Mouse (Mus musculus) ovary, postnatal 14 days (tissue): ENCODE data around the gene Depdc1b.

Source experiments
- DNase-seq: peaks from one replicate; pipeline ENCODE4 v3.0.0; 2022; ENCODE audit warnings: low spot score

The Depdc1b gene

DNA sequence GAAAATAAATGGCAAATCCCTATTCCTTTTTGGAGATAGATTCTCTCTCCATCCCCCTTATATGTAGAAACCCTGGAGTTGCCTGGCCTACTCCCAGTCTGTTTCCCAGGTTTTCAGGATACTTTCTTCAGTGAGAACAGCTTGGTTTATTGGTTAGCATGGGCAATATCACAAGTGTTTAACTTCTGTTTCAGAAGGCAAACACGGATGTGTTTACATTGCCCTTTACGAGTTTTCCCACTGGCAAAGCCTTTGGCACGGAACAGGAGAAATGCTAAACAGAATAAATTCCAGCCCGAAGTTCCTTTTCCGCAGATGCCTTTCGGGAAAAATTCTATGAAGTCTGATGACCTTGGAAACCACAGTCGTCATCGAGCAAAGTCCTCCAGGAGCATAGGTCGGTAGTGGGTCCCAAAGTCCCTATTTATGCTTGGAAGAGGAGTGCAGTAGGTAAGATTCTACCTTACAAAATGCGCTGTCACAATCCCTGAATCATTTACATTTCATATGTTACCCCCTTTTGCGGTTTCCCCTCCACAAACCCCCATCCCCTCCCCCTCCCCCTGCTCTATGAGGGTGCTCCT, 132.3 kb downstream of the Depdc1b start:
- DNase-seq, result no peak

DNA sequence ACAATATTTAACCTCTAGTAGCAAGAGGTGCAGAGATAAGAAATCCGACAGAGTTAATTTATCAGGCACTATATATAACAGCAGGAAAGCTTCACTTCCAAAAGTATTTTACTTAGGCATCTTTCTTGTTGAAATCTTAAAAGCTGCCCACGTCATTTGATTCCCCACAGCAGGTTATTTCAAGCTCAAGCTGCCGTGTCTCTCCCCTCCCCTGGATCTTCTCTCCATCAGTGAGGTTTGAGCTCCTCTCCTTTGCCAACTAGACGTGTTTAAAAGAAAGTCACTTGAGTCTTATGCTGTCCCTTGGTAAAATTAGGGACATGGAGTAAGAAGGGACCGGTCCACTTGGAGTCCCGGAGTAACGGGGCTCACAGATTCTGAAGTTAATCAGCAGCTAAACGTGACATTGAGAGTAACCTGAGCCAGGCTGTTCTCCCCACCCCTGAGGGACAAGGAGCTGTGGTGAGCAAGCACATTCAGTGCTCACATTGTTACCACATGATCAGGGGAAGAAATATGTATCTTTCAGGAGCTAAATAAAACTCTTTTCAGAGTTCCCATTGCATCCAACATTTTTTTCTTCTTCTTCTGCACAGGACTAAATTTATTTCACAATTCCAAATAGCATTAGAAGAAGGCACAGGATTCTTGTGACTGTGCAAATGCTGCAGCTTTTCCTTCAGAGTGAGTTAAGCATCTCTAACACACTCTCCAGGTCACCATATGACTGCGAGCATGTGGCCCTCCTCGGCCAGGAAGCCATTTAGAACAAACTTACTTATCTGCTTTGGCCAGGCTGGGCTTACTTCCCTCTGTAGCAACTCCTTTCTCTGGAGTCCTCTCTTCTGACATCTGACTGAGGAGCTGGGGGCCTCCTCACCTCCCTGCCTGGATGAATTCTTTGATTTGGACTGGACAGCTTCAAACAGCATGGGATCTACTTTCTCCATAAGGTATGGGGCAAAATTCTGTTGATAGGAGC, 133.3 kb downstream of the Depdc1b start, which contains the start of gene Pde4d:
Gene Pde4d, plus strand, starts transcription at position 833 of the 982 bp plus-strand sequence.
- no peak for DNase-seq

DNA sequence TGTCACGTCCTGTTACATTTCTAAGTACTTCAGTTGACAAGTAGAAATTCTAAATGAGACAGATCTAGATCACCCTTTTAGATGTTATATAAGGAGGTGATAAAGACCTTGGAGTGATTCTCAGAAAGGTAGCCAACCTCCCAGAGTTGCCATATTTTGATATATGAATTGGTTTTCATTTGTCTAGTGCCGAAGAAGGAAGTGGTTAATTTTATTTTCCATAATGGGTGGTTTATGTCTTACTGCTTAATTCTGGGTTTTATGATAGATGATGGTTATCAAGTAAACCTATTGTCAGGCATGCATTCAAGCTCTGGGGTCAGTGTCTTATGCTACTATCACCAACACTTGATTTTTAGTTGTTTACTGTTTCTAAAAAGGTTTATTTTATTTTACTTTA, 135.0 kb downstream of the Depdc1b start:
- no peak for DNase-seq

DNA sequence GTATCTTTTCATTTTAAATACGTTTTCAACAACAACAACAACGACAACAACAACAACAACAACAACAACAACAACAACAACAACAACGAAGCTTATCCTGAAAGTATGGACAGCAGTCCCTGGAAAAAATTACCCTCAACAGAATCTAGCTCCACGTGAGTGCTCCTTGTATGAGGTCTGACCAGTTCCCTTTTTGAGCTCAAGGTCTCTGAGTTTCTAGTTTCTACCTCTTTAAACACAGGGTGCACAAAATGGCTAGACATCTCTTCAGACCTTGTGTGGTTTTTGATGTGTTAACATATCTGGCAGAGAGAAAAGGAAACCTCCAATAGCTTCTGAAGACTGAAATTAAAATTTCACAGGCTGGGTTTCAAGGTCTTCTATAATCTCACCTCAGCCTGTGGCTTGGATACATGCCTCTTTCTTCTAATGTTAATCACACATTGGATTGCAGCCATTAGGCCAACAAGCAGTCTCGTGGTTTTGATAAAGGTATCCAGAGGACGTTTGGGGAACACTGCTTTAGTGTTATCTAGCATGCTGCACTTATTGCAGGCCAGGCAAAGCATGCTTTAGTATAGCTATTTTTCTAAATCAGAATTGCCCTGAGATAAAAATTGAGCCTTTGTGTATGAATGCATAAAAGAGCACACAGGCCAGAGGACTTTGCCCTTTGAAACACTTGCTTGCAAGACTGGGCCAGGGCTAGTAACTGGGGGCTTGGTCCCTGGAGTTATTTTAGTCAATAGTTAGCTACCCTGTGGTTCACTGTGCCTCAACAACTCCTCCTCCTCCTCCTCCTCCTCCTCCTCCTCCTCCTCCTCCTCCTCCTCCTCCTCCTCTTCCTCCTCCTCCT, 137.2 kb downstream of the Depdc1b start:
- DNase-seq, result no peak
